Mouse (Mus musculus): ENCODE measurements around the gene Dnase1.

DNA sequence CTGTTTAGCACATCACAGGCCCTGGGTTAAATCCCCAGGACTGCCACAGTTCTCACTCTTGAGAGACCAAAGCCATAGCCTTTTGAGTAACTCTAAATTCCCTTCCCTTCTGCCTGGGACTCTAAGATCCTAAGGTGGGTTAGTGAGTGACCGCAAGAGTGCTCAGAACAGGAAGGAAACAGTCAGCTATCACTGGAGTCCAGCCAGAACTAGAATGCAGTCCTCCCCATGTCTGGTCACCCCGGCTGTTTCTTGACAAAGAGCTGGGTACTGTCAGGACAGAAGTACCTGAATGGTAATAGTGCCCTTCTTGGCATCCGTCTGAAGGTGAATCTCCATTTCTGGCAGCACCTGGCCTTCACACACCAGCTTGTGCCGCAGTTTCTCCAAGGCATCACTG, 28.2 kb downstream of the Dnase1 start:
- TF ChIP-seq CTCF (IDR thresholded peaks at IDR 0.05; ENCODE audit: borderline replicate concordance, control insufficient read depth, extremely low read depth, insufficient read depth, low read length, poor library complexity) (no peak), POLR2A (IDR thresholded peaks at IDR 0.05; ENCODE audit: control insufficient read depth, extremely low read depth, insufficient read depth, low read length, poor library complexity) (no peak)

Data from thymus, adult 2 months (tissue).